Mouse (Mus musculus) stomach, embryonic 15.5 days (tissue): ENCODE measurements at regions not wholly inside any gene's neighbourhood (a gene's known extent, or its start where the extent isn't known, plus 50 kb on each side); places are given as distances from the start of the nearest gene placed in this dataset.
"Not testable (repeated sequence)": the region's sequence is repeated elsewhere in the genome, so short reads cannot be mapped to it uniquely, and the experiment has no call there.

Experiments used
- ATAC-seq: fragments of 200-750 bp; cut with Nextera tagmentation; 2 replicates; pipeline ENCODE4 v1.8.0; 2017; ENCODE audit warnings: low read depth, moderate number of reproducible peaks, moderate TSS enrichment; ENCODE audit not compliant: insufficient read depth, low FRiP score
- H3K27ac ChIP-seq: fragments of 300-500 bp; sonication (generic); 2 replicates; pipeline ENCODE4 v1.5.1; 2015; ENCODE audit warnings: mild to moderate bottlenecking, inconsistent platforms
- H3K27me3 ChIP-seq: fragments of 300-500 bp; sonication (generic); replicated peaks from 2 replicates; pipeline ENCODE4 v1.6.1; 2015; ENCODE audit warnings: inconsistent platforms
- H3K36me3 ChIP-seq: fragments of 300-500 bp; sonication (generic); 2 replicates; pipeline ENCODE4 v1.6.1; 2015; ENCODE audit warnings: inconsistent platforms
- H3K4me1 ChIP-seq: fragments of 300-500 bp; sonication (generic); 2 replicates; pipeline ENCODE4 v1.6.1; 2015; ENCODE audit warnings: inconsistent platforms
- H3K4me2 ChIP-seq: fragments of 300-500 bp; sonication (generic); 2 replicates; pipeline ENCODE4 v1.6.1; 2015; ENCODE audit warnings: mild to moderate bottlenecking, inconsistent platforms
- H3K4me3 ChIP-seq: fragments of 300-500 bp; sonication (generic); replicated peaks from 2 replicates; pipeline ENCODE4 v1.5.1; 2015; ENCODE audit warnings: inconsistent platforms
- H3K9ac ChIP-seq: fragments of 300-500 bp; sonication (generic); 2 replicates; pipeline ENCODE4 v1.6.1; 2015; ENCODE audit warnings: inconsistent platforms
- H3K9me3 ChIP-seq: fragments of 300-500 bp; sonication (generic); 2 replicates; pipeline ENCODE4 v1.6.1; 2016; ENCODE audit warnings: inconsistent platforms
- WGBS: fragments of 180-500 bp; shearing (Covaris S2); methylation state at CpG from one replicate; pipeline ENCODE4 v1.1.7; 2015; 5-methylcytosine and 5-hydroxymethylcytosine counted together

GRCm38 (mm10) chr15:93125261-93125660 lies 149.7 kb downstream of the Gxylt1 start:
- H3K36me3 ChIP-seq, result no peaks in the 10 kb centered on the region
- no peaks in the 10 kb centered on the region for H3K27me3 ChIP-seq
- no peaks in the 10 kb centered on the region for H3K4me1 ChIP-seq
- ATAC-seq, result no peak
- no peak overlapping the region for H3K4me2 ChIP-seq
- H3K9me3 ChIP-seq, result no peaks in the 10 kb centered on the region
- 61% methylated on average over 5 of the region's 5 CpGs for WGBS
- no peak overlapping the region for H3K27ac ChIP-seq
- H3K9ac ChIP-seq, result no peak overlapping the region
- H3K4me3 ChIP-seq, result no peak overlapping the region

- Histone ChIP-seq H3K36me3 (no peaks in the 10 kb centered on the region), H3K4me3 (no peak overlapping the region), H3K4me1 (no peaks in the 10 kb centered on the region), H3K9ac (no peak overlapping the region), H3K9me3 (no peaks in the 10 kb centered on the region), H3K4me2 (no peak overlapping the region), H3K27ac (no peak overlapping the region), H3K27me3 (no peaks in the 10 kb centered on the region)
- ATAC-seq, result no peak
- 63% methylated on average over 4 of the region's 4 CpGs for WGBS
These were observed 153.8 kb downstream of the Gxylt1 start for GRCm38 (mm10) chr15:93121156-93121555.

- H3K4me3 ChIP-seq, H3K36me3 ChIP-seq, H3K9ac ChIP-seq, H3K9me3 ChIP-seq, H3K4me1 ChIP-seq, ATAC-seq, H3K27me3 ChIP-seq, H3K27ac ChIP-seq, H3K4me2 ChIP-seq: not testable (repeated sequence)
- WGBS, result 77% methylated on average over 2 of the region's 2 CpGs
These were observed 157.2 kb downstream of the Gxylt1 start for GRCm38 (mm10) chr15:93117806-93118205.

- peak overlapping the region; percentile 57 for H3K4me2 ChIP-seq
- H3K9me3 ChIP-seq, result no peaks in the 10 kb centered on the region
- H3K9ac ChIP-seq, result no peak overlapping the region
- peaks cover 7% of the 10 kb centered on the region for H3K4me1 ChIP-seq
- H3K36me3 ChIP-seq, result no peaks in the 10 kb centered on the region
- WGBS, result 5% methylated on average over 16 of the region's 16 CpGs
- peak overlapping the region; percentile 23; the same call in 1 of the 2 replicates for H3K4me3 ChIP-seq
- H3K27ac ChIP-seq, result no peak overlapping the region
- ATAC-seq, result peak; percentile 60
- H3K27me3 ChIP-seq, result no peaks in the 10 kb centered on the region
These were observed 159.3 kb downstream of the Gxylt1 start for GRCm38 (mm10) chr15:93115674-93116102.

GRCm38 (mm10) chr15:93104936-93105335 lies 170.0 kb downstream of the Gxylt1 start:
- H3K9ac ChIP-seq, result no peak overlapping the region
- H3K9me3 ChIP-seq, result no peaks in the 10 kb centered on the region
- no peak for ATAC-seq
- H3K4me3 ChIP-seq, result no peak overlapping the region
- no peaks in the 10 kb centered on the region for H3K4me1 ChIP-seq
- H3K4me2 ChIP-seq, result no peak overlapping the region
- no peak overlapping the region for H3K27ac ChIP-seq
- no peaks in the 10 kb centered on the region for H3K36me3 ChIP-seq
- no peaks in the 10 kb centered on the region for H3K27me3 ChIP-seq
- WGBS, result 74% methylated on average over 4 of the region's 4 CpGs

- H3K27ac ChIP-seq, result no peak overlapping the region
- H3K4me2 ChIP-seq, result no peak overlapping the region
- no peak for ATAC-seq
- no peak overlapping the region for H3K4me3 ChIP-seq
- no peaks in the 10 kb centered on the region for H3K36me3 ChIP-seq
- H3K4me1 ChIP-seq, result no peaks in the 10 kb centered on the region
- 73% methylated on average over 5 of the region's 5 CpGs for WGBS
- no peak overlapping the region for H3K9ac ChIP-seq
- H3K27me3 ChIP-seq, result no peaks in the 10 kb centered on the region
- H3K9me3 ChIP-seq, result no peaks in the 10 kb centered on the region
These were observed 171.6 kb downstream of the Gxylt1 start for GRCm38 (mm10) chr15:93103426-93103825.

- Histone ChIP-seq H3K4me3 (no peak overlapping the region), H3K27me3 (no peaks in the 10 kb centered on the region), H3K36me3 (no peaks in the 10 kb centered on the region), H3K9ac (no peak overlapping the region), H3K4me2 (no peak overlapping the region), H3K9me3 (no peaks in the 10 kb centered on the region), H3K4me1 (no peaks in the 10 kb centered on the region), H3K27ac (no peak overlapping the region)
- ATAC-seq, result no peak
- WGBS, result 88% methylated on average over 10 of the region's 10 CpGs
These were observed 173.1 kb downstream of the Gxylt1 start for GRCm38 (mm10) chr15:93101881-93102280.

GRCm38 (mm10) chr15:93100837-93101236 lies 174.1 kb downstream of the Gxylt1 start:
- H3K4me1 ChIP-seq, result no peaks in the 10 kb centered on the region
- 60% methylated on average over 7 of the region's 7 CpGs for WGBS
- no peak overlapping the region for H3K4me3 ChIP-seq
- no peak overlapping the region for H3K9ac ChIP-seq
- H3K27me3 ChIP-seq, result no peaks in the 10 kb centered on the region
- no peak overlapping the region for H3K4me2 ChIP-seq
- no peak overlapping the region for H3K27ac ChIP-seq
- H3K9me3 ChIP-seq, result no peaks in the 10 kb centered on the region
- no peak for ATAC-seq
- H3K36me3 ChIP-seq, result no peaks in the 10 kb centered on the region

GRCm38 (mm10) chr15:93099840-93100239 lies 175.1 kb downstream of the Gxylt1 start:
- Histone ChIP-seq H3K9ac (no peak overlapping the region), H3K27me3 (no peaks in the 10 kb centered on the region), H3K4me2 (no peak overlapping the region), H3K9me3 (no peaks in the 10 kb centered on the region), H3K4me1 (no peaks in the 10 kb centered on the region), H3K27ac (no peak overlapping the region), H3K4me3 (no peak overlapping the region), H3K36me3 (no peaks in the 10 kb centered on the region)
- 84% methylated on average over 3 of the region's 3 CpGs for WGBS
- no peak for ATAC-seq

GRCm38 (mm10) chr15:93096335-93096734 lies 178.6 kb downstream of the Gxylt1 start:
- WGBS, result 74% methylated on average over 5 of the region's 5 CpGs
- H3K9ac ChIP-seq, result no peak overlapping the region
- no peaks in the 10 kb centered on the region for H3K27me3 ChIP-seq
- no peak for ATAC-seq
- no peaks in the 10 kb centered on the region for H3K4me1 ChIP-seq
- no peak overlapping the region for H3K4me3 ChIP-seq
- no peak overlapping the region for H3K4me2 ChIP-seq
- H3K36me3 ChIP-seq, result no peaks in the 10 kb centered on the region
- H3K9me3 ChIP-seq, result no peaks in the 10 kb centered on the region
- H3K27ac ChIP-seq, result no peak overlapping the region

- 57% methylated on average over 6 of the region's 6 CpGs for WGBS
These were observed 179.8 kb downstream of the Gxylt1 start for GRCm38 (mm10) chr15:93095224-93095623.

GRCm38 (mm10) chr15:93094202-93095135 lies 180.5 kb downstream of the Gxylt1 start:
- Histone ChIP-seq H3K4me1 (no peaks in the 10 kb centered on the region), H3K4me3 (no peak overlapping the region), H3K9me3 (no peaks in the 10 kb centered on the region), H3K9ac (no peak overlapping the region), H3K36me3 (no peaks in the 10 kb centered on the region), H3K27me3 (no peaks in the 10 kb centered on the region), H3K27ac (no peak overlapping the region), H3K4me2 (no peak overlapping the region)
- WGBS, result 50% methylated on average over 23 of the region's 23 CpGs
- no peak for ATAC-seq

More at GRCm38 (mm10) chr15:93095224-93095623, 179.8 kb downstream of the Gxylt1 start:
- Histone ChIP-seq H3K9ac (no peak overlapping the region), H3K36me3 (no peaks in the 10 kb centered on the region), H3K27me3 (no peaks in the 10 kb centered on the region), H3K4me1 (no peaks in the 10 kb centered on the region), H3K4me3 (no peak overlapping the region), H3K27ac (no peak overlapping the region), H3K9me3 (no peaks in the 10 kb centered on the region), H3K4me2 (no peak overlapping the region)
- no peak for ATAC-seq
